Mouse (Mus musculus) kidney, postnatal 14 days (tissue): ENCODE measurements around the gene Ppp5c.

Source experiments
- DNase-seq: peaks from one replicate; pipeline ENCODE4 v3.0.0; 2022; ENCODE audit warnings: mixed read lengths

Ppp5c gene

GRCm38 (mm10) chr7:16978173-16978572 lies 49.6 kb downstream of the Ppp5c start:
- DNase-seq = no peak

DNA sequence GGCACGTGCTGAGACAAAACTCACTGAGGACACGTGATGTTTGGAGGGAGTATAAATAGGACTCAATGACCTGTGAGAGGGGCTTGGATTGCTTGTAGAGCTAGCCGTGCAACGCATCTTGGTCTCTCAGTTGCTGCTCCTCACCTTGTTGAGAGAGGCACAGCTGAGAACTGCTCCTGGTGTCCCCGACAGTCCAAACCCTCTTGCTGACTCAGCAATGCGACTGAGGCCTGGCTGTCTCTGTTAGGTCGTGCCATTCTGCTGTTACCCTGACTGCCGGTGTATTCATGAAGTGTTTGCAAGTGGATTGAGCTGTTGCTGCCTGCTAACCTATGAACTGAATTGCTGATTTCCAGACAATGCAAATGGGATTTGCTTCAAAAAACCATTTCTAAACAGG lies 51.4 kb downstream of the Ppp5c start:
- no peak for DNase-seq

- no peak for DNase-seq
These were observed 53.7 kb downstream of the Ppp5c start for GRCm38 (mm10) chr7:16974018-16974417.

DNA sequence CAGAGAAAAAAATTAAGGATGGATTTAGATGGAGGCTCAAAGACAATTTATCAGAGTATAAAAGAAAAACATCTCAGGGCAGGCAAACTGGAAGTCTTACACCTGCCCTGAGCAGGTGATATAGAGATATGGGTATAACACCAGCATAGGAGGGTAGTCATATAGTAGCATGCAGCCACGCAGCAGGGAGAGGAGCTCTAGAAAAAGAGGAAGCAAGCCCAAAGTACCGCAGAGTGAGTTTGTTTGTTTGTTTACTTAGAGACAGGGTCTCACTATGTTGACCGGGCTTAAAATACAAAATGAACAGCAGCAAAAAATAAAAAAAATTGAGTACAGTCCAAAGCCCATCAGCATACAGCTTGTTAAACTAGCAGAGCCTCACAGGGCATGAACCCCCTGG lies 56.6 kb downstream of the Ppp5c start:
- no peak for DNase-seq

DNA sequence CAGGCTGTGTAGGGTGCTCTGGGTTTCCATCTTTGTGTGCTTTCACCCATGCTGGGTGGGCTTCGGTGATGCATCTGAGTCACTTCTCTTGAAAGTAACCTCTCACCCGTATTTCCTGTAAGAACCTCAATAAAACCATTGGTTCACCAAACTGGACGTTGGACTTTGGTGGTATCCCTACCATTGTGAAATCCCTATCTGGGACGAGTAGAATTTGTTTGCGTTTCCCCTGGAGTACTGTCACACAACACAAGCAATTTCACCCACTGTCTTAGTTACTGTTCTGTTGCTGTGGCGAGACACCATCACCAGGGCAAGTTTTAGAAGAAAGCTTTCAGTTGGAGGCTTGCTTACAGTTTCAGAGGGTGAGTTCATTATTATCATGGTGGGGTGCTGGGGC lies 59.3 kb downstream of the Ppp5c start:
- no peak for DNase-seq

GRCm38 (mm10) chr7:16961678-16962077 lies 66.0 kb downstream of the Ppp5c start:
- no peak for DNase-seq

- peak; percentile 22 for DNase-seq
These were observed 68.1 kb downstream of the Ppp5c start, which contains the start of gene Pnmal1 for GRCm38 (mm10) chr7:16959539-16960187. Pnmal1 (plus strand) TSS chr7:16959679.

DNA sequence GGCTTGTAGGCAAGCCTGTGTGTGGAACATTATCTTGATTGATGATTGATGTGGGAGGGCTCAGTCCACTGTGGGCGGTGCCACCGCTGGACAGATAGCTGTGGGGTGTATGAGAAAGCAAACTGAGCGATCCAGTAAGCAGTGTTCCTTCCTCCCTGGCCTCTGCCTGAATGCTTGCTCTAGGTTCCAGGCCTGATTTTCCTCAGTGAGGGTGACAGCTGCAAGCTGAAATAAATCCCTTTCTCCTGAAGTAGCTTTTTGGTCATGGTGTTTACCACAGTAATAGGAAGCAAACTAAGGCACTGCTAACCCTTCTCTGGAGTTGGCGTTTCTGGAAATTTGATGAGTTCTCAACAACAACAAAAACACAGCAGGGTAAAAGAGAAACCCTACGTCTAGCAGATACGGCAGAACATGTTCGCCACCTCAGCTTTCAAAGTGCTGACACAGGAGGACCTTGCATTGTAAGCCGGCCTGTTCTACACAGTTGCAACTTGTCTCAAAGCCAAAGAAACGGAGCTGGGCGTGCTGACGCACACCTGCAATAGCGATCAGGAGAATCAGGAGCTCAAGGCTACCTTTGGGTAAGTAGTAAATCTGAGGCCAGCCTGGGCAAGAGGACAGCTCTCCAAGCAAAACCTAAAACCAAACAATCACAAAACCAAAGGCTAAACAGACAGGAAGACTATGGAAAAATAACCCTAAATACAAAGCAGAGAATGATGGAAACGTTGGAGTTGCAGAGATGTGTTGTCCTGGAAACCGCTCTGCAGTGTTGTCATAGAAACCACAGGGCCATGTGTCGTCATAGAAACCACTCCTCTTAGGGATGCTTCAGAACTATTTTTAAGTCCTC lies 71.1 kb downstream of the Ppp5c start:
- DNase-seq = no peak

- DNase-seq = no peak
These were observed 72.0 kb downstream of the Ppp5c start for GRCm38 (mm10) chr7:16955712-16956111.
